Mouse (Mus musculus) heart, postnatal 10 days (tissue): ENCODE measurements at regions not wholly inside any gene's neighbourhood (a gene's known extent, or its start where the extent isn't known, plus 50 kb on each side); places are given as distances from the start of the nearest gene placed in this dataset.

Experiments
- DNase-seq, 2 experiments: peaks; one replicate each; pipeline ENCODE4 v3.0.0; 2021
- intact Hi-C: fragments of 180-260 bp; cut with DNase I; formaldehyde crosslinking; loops from one replicate; pipeline ENCODE4 v1.15.1; 2025

DNA sequence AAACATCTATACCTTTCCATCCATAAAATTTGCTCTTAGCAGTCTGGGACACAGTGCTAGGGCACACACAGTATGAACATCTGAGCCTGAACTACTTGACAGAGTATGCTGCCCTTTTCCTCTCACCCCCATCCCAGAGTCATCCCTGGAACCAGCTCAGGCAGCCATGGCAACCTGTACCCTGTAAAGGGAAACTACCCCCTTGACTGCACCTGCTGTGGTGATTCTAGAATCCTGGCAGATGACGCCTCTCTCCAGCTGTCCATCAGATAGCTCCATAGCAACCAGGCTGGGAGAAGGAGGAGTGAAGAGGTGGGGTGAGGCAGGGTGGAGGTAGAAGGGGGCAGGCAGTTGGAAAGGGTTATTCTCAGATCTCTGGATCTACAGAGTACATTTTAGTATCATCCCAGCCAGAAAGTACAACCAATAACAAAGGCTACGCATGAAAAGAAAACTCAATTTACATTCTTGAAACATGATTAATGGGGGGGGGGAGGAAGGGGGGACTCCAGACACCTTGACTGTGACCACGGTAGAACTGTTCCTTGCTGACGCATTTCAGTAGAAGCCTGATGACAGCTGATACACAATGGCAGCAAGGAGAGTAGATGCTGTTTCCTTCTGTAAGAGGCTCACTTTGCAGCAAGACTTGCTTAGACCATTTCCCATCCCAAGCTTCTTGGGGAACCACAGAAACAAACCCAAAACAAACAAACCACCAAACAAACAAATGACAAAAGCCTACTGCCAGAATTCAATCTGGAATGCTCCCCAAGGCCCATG, 97.2 kb upstream of the Rreb1 start:
- intact Hi-C loops: no loop called here
- no peak for DNase-seq

DNA sequence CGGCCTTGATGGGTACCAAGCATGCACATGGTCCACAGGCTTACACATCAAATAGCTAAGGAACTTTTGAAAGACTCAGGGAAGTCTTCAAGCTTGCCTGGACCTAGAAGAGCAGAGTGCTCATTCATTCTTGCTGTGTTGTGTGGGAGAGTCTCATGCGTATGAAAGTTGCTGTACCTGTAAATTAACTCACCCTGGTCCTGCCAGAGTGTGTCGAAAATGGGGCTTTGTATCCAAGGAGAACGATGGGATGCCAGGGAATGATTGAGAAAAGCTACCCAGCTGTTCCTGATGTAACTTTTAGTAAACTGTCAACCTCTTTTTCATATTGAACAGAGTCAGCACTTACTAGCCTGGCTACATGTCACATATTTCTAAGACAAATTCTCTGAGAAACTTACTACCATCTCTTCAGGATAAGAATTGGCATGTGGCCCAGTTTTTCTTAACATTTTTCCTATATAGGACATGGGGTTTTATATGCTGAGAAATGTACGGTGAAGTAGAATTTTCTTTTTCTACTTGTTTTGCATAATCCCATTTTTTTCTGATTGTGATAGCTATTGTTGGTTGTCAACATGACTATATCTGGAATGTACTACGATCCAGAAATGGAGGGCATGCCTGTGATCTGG, 95.0 kb upstream of the Rreb1 start:
- intact Hi-C loops: no loop called here
- no peak for DNase-seq

DNA sequence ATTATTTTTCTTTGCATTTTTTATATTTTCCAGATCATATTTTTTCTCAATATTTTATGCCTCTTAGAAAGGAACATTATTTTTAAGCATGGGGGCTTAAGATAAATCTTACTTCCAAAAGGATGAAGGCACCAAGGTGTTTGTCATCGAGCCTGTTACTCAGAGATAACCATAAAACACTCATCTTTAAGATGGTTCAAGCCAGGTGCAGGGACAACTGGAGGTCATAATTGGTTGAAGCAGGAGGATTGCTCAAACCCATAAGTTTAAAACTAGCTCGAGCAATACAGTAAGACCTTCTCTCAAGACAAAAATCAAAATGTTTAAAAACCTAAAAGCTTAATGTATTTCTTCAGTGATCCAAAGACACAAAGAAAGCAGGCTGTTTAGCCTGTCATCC, 92.6 kb upstream of the Rreb1 start:
- DNase-seq: no peak
- intact Hi-C loops: no loop called here

DNA sequence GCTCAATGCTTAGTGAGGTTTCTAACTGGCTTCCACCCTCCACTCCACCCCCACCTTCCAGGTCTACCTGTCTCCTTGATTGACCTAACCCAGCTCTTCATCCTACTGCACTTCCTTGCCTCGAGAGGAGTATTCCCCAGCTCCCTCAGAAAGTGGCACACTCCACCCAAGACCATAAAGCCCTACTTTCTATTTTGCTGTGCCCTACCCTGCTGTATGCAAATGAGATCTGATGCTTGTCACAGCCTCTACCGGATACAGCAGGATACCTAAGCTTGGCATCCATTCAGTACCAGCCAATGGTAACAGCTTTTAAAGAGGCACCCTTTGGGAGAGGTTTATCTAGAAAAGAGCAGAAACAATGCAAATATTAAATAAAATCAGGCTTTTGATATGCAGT, 92.1 kb upstream of the Rreb1 start:
- no peak for DNase-seq
- intact Hi-C loops: no loop called here

DNA sequence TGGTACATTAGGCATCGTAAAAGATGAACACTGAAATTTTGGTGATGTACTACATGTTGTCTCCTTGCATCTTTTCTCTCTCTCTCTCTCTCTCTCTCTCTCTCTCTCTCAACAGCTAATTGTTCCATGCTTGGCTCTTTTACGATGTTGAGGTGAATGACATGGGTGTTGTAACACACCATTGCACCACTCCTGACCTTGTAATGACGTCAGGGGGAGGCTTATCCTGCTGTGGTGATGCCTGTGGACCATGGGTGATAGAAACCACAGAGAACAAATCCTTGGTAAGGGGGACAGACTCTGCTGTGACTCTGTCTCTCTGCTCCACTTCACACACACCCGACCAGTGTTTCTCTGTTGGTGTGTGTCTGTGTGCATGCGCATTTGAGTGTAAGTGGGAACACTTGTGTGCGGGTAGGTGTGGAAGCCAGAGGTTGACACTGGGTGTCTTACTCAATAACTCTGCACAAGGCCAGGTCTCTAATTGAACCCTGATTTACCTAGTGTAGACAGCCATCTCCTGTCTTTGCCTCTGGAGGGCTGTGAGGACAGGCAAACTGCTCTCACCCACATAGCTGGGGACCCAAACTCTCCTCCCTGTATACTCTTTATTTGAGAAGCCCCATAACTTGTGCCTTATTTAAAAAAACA, 88.9 kb upstream of the Rreb1 start:
- DNase-seq: no peak
- intact Hi-C loops: no loop called here

DNA sequence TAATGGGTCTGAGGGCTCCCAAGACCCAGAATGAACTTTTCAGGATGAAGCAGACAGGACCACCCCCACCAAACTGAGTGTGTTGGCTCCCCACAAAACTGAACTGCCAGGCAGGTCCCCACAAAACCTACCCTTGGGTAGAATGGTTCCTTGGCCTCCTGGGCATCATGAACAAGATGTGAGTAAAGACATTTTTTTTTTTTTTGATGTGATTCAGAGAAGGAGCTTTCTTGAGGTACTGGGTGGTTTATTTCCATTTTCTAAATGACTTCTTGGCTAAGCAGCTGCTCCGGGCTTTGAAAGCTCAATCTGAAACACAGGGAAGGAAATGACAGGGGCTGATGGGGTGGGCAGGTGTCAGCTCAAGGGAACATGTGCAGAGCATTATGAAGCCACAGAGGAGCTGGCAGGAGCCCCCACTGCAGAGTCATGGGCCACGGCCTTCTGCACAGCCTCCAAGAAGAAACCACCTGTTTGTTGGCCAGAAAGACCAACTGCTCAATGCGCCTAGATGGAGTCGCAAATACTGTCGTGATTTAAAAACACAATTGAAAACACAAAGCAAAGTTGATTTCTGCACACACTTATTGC, 86.2 kb upstream of the Rreb1 start:
- no peak for DNase-seq
- intact Hi-C loops: no loop called here

DNA sequence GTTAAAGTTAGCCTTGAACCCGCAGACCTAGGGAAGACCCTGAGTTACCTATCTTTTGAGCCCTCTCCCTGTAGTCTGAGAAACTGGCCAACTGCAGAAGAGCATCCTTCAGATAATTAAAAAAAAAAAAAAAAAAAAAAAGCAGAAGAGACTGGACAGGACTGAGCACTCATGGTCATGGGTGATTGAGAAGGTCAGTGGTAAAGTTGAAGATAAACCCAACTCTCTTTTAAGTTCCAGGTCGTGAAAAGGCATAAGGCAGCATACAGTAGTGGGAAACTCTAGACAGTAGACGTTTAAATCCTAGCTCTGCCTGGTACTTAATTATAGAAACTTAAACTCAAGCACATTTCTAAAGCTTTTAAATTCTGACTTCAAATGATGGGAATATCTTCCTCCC, 84.6 kb upstream of the Rreb1 start:
- no peak for DNase-seq
- intact Hi-C loops: no loop called here

DNA sequence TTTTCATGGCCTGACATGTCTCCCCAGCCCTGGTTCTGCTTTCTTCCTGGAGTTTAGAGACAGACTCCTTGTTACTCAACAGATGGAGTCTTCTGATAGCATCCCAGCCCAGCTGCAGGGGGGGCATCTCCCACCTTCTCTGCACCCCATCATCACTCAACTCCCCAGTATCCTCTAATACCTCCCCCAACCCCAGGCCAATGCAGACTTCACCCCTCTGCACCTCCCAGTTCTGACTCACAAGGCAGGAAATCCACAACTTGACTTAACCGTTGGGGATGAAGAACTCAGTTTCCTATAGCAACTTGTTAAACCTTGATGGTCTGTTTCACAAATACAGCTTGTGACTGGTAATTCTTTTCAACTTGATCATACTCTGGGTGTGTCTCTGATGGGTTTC, 73.7 kb upstream of the Rreb1 start:
- intact Hi-C loops: no loop called here

DNA sequence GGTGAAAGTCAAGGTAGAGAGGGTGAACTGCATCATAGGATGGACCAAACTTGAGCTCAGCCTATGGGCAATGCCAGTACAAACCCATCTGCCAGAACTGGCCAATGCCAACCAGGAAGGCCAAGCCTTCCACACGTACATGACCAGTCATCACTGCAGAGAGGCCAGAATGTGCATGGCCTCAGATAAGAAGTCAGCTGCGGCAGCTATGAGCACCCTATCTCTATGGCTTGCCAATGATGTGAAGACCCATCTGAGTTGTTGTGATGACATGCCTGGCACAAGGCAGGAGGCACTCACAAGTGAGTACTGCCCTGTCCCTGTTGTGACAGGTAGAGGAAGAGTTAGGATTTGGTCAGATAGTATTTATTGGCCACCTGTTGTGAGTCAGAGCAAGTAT, 72.7 kb upstream of the Rreb1 start:
- no peak for DNase-seq
- intact Hi-C loops: no loop called here

More for the DNA sequence above, 73.7 kb upstream of the Rreb1 start:
- no peak for DNase-seq

DNA sequence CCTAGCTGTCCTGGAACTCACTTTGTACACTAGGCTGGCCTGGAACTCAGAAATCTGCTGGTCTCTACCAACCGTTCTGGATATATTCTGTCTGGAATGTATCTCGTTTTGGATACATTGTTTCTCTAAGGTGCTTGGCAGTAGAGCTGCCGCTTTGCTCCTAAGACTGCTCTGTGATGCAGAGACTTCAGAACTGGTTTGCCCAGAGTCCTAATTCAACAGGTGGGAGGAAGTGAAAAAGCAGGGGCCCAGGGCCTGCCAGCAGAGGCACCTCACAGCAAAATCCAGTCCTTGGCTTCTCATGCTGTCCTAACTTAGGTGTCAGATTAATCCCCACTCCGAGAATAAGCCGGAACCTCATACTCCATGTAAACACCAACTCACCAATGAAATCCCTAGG, 67.3 kb upstream of the Rreb1 start:
- intact Hi-C loops: loop anchor here (5.0 kb wide), 1 partner anchor 79 kb away; no protein-coding TSS in a partner anchor
- DNase-seq: no peak

DNA sequence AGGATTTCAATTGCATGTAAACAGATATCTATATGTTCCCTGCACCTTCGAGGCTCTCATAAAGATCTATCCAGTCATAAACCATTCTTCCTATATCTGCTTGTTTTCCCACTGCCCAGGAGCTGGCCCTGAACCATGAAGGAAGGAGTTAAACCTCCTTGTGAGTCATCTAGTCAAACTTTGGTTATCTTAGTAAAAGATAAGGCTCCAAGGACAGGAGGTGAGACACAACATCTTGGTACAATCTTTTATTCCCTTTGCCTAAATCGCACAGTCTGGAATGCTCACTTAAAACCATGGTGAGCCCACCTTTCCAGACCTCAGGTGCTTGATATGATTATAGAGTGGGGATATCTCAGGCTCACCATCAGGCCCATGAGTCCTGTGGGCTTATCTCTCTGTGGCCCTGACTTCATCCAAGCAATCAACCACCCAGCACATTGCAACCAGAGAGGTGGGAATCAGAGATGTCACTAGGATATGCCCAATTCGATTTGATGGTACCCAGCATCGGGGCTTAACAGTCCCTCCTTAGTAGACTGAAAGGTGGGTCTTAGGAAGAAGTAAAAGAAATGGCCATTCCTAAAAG, 65.2 kb upstream of the Rreb1 start:
- intact Hi-C loops: loop anchor here (5.0 kb wide), 1 partner anchor 81 kb away; no protein-coding TSS in a partner anchor
- DNase-seq: no peak

DNA sequence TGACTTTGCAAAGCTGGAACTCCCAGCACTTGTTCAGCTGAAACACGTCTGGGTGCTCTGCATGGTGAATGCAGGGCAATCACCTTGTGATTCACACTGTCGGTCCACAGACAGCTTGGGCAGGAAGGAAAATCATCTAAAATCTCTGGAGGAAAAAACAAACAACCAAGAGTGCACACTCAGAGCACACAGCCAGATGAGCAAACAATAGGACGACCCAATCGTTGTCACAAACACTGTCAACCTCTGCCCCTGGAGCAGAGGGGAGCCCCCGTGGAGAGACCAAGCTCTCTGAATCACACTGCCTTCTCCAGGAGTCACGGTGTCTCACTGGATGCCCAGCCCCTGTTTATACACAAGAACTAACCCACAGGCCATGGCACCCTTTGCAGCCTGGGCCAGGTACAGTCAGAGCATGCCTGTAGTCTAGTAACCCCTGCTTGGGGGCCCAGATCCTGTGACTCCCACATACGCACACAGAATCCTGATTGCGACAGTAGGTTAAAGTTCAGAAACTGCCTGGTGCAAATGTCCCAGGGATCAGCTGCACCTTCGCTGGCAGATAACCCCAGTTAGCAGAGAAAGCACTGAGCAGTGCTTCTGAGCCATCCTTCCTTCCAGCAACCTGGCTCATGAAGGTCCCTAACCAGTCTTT, 63.0 kb upstream of the Rreb1 start:
- DNase-seq: no peak
- intact Hi-C loops: no loop called here

DNA sequence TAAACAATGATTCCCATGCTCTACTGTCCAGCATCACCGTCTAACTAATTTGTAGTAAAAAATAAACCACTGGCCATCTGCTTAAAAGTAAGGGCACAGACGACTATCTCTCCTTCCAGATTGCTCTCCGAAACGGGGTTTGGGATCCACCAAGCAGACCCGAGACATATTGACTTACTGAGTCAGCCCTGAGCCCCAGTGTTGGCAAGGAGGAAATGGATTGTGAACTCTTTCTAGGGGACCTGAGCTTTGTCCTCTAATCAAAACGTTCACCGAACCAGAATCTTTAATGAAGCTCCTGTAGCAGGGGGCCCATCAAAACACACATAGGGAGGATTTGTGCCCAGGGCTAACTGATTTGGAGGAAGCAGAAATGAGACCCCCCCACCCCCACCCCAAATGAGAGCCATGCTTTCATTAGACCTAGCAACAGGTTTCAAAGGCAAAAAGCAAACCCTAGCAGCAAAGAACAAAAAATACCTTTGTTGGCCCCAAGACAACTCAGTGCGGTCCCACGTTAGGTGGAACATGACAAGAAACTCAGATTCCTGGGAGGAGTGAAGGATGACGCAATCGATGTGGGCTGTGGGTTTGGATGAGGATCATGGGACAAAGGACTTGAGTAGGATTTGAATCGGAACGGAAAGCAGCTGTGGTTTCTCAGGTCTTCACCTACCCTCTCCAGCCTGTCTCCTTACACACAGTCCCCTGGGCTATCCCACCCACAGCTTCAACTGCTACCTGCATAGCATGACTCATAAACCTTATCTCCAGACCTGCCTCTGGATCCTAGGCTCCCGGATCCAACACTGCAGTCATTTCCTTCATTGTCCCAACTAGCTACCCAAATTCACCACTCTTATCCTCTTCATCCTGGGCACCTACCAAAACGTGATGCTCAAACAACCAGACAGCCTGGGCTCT, 62.2 kb upstream of the Rreb1 start:
- no peak for DNase-seq
- intact Hi-C loops: no loop called here

DNA sequence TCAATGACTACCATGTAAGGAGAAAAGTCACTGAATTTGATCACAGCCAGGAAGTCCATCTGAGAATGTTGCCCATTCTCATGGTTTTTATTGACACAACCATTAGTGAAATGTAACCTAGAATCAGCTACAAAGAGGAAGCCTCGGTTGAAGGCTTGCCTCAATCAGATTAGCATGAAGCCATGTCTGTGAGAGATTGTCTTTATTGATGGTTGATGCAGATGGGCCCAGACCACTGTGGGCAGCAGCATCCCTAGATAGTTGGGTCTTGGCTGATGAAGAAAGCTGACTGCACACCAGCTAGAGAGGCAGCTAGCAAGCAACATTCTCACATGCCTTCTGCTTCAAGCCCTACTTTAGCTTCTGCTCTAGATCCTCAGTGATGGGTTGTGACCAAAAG, 60.4 kb upstream of the Rreb1 start:
- DNase-seq: no peak
- intact Hi-C loops: no loop called here

DNA sequence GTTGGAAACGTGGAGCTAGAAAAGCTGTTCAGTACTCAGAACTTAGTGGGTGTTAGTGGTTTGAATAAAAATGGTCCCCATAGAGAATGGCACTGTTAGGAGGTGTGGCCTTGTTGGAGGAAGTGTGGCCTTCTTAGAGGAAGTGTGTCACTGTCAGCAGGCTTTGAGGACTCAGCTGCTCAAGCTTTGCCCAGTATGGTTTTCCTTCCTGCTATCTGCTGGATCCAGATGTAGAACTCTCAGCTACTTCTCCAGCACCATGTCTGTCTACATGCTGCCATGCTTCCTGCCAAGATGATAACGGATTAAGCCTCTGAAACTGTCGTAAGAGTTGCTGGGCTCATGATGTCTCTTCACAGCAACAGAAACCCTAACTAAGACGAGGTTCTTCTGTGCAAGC, 59.8 kb upstream of the Rreb1 start:
- intact Hi-C loops: no loop called here
- DNase-seq: no peak
